Mouse (Mus musculus): ENCODE data around the gene Smg8.
A peak's percentile ranks its signal among the peaks of the same experiment; 100 is the strongest.
"Not testable (repeated sequence)": the region's sequence is repeated elsewhere in the genome, so short reads cannot be mapped to it uniquely, and the experiment has no call there.

The Smg8 gene

GRCm38 (mm10) chr11:87086290-87086984, at the start of gene Smg8:
TSS of gene Smg8 (minus strand) at chr11:87086774.
- peak; percentile 36 to 71 for DNase-seq (ENCODE audit: low spot score in 2 of 2)

DNA sequence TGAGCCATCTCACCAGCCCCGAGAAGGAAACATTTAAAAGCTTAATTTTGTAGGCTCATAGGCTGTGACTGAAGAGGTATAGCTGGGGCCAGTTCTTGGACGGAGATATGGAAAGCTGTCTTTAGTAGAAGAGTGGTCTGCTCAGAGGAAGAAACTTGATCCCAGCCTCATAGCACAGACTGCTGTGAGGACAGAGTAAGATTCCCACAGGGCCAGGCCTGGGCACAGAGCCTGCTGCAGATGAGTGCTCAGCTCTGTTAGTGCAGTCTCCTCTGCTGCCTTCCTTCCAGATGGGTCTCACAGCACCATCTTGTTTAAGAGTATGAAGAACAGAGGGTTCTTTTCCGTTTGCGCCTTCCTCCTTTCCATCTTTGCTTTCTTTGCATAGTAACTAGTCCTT, 49.7 kb upstream of the Smg8 start:
- DNase-seq (ENCODE audit: low spot score in 2 of 2): no peak

DNA sequence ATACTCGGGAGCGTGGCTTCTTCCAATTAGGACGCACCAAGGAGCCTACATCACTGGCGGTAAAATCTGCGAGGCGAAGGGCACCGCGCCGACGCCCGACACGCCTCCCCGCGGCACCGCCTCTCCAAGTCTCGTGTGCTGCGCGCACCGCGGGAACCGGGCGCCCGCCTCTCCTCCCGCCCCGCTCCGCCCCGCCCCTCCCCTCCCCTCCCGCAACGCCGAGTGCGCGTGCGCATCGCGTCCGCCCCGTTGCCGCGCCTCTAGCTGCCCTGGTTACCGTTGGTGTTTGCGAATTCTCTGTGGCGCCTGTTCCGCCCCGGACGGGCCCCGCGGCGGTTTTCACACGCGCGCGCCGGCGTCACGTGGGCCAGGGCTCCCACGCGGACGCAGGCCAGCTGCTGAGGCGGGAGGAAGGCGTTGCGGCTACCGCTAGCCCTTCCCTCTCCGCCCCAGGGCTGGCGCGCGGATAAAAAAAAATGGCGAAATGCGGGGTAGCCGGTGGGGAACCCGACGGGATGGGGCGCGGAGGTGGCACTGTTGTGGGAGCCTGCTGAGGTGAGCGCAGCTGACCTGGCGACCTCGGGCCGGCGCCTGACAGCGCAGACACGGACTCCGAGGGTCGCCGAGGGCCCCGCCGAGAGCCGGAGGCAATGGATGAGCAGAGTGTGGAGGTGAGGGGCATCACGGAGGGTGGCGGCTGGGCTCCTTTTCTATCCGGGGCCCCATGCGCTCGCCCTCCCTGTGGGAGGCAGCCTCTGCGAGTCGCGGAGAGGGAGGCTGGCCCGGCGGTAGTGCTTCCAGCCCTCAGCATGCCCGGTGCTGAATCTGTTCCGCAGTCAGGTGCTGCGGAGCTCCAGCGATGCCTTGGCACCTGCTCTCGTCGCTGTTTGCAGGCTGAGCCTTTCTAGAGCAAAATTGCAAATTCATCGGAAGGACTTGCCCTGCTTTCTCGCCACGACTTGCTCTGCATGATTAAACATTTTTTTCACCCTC, 40.5 kb upstream of the Smg8 start, which contains the start of gene Trim37:
Gene Trim37, plus strand, starts transcription at position 254 of the 993 bp plus-strand sequence.
- peak; percentile 57 to 81 for DNase-seq (ENCODE audit: low spot score in 2 of 2)

- DNase-seq (ENCODE audit: low spot score in 2 of 2): no peak
These were observed 39.8 kb upstream of the Smg8 start for GRCm38 (mm10) chr11:87126281-87126823.

- no peak for DNase-seq (ENCODE audit: low spot score in 2 of 2)
These were observed 39.0 kb upstream of the Smg8 start for GRCm38 (mm10) chr11:87125562-87125961.

DNA sequence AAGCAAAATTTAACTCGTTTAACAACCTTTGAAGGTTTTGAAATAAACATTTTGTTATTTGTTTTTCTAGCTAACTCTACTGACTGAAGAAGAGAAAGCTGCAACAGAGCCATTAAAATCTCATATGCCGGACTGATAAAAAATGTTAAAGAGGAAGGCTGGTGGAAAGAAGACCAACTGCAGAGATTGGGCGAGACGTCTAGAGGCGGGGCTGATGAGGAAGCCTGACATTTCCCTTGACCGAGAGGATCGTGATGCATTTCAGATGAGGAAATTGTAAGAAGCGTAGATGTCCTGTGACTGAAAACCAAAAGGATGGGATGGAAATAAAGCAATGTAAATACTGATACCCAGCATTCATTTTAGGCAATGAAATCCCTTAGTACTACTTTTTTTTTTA, 35.3 kb upstream of the Smg8 start:
- no peak for DNase-seq (ENCODE audit: low spot score in 2 of 2)

DNA sequence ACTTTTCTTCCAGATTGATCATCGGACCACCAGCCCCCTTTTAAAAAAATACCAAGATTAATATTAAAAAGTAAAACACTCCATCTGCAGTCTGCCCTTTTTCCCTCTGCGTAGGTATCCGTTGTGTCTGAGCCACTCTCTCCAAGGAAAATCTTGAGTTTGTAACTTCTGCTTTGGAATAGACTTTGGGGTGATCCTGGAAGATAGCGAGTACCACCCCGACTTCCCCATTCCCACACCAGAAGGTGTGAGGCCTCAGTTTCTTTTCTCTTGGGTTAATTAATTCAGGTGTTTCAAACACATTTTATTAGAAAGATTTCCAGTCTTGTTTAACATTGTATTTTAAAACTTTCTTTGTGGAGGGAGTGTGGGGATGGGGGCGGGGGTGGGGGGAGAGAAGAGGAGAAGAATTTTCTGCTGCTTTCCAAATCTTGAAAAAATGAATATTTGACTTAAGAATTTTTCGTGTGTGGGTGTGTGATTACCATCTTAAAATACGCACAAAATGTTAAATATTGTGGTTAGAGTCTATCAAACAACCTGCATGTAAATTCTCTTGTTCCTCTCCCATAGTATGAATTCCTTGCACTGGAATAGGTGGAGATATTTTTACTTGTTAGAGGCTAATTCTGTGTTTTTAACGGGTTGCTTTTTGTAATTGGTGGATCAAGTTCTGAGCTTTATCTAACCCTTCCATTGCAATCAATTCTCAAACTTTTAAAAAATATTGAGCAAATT, 23.8 kb upstream of the Smg8 start:
- no peak for DNase-seq (ENCODE audit: low spot score in 2 of 2)

DNA sequence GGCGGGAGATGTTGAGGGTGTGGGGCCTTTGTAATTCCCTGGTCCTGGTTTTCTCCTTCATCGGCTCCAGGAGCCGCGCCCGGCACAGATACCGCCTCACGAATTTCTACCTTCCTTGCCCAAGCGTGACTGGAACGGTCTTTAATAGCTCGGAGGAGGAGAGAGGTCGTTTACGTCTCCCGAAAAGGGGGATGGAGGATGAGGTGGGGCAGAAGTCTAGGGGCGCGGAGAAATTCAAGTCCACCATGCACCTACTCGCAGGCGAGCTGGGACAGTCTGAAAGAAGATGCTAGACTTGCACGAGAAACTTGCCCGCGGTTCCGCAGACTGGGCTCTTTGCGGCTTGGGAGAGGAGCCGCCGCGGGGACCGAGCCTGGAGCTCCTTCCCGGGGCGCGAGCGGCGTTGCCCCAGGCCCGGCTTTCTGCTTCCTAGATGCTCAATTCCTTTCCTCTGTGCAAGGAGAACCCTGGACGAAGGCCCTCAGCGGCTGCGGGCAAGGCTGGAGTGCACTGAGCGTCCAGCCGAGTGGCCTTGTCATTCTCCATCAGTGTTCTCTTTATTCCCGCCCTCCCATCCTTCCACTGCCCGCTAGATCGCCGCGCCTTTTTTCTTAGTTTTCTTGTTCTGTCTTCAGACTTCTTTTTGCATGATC, 23.1 kb upstream of the Smg8 start:
- DNase-seq (ENCODE audit: low spot score in 2 of 2): peak in 1 of 2 experiments; percentile 29

DNA sequence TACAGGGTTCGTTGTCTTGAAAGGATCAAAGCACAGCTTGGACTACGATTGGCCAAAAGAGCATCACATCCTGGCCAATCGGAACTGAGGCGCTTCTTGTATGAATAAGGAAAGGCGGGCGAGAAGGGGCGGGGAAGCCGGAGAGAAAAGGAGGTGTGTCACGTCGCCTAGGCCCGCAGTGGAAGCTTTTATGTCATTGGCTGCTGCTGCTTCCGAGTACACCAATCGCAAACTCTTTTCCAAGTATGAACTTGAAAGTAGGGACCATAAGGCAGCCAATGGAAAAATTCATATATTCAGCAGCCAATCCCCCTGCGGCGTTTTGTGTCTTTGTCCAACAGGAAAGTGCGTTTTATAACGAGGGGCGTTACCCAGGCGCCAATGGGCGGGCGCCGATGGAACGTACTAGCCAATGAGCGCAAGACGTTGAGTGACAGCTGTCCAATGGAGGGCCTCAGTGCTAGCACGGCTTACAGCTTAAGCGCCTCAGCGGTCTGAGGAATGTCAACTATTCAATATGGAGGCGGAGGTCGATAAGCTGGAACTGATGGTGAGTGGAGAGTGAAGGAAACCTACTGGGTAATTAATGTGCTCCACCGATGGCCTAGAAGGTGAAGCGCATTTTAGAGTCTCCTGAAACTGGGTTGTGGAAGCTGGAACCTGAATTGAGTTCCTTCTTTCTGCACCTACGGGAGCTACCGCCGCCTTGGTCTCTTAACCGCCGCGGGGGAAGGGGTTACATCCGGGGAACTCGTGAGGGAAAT, 22.4 kb upstream of the Smg8 start, which contains the start of gene Ska2:
Gene Ska2, plus strand, starts transcription at position 480 of the 764 bp plus-strand sequence.
- peak; percentile 92 to 98 for DNase-seq (ENCODE audit: low spot score in 2 of 2)

- no peak for DNase-seq (ENCODE audit: low spot score in 2 of 2)
These were observed 21.8 kb upstream of the Smg8 start, which contains the start of gene Prr11 for GRCm38 (mm10) chr11:87108409-87108754. TSS of gene Prr11 (minus strand) at chr11:87108708.

DNA sequence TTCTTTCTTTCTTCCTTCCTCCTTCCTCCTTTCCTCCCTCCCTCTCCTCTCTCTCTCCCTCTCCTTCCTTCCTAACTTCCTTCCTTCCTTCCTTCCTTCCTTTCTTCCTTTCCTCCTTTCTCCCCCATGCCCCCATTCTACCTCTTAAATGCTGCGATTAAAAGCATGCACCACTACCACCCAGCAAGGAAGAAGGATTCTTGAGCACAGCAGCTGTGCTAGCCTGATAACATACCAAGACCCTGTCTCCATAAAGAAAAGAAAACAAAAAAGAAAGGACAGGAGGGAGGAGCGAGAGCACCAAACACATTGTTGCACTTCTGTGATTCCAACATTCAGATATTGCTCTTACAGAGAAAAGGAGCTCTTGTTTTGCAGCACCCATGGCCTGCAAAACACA, 568 bp upstream of the Smg8 start:
- no peak for DNase-seq (ENCODE audit: low spot score in 2 of 2)

- no peak for DNase-seq (ENCODE audit: low spot score in 2 of 2)
These were observed 1.1 kb downstream of the Smg8 start for GRCm38 (mm10) chr11:87085461-87085860.

DNA sequence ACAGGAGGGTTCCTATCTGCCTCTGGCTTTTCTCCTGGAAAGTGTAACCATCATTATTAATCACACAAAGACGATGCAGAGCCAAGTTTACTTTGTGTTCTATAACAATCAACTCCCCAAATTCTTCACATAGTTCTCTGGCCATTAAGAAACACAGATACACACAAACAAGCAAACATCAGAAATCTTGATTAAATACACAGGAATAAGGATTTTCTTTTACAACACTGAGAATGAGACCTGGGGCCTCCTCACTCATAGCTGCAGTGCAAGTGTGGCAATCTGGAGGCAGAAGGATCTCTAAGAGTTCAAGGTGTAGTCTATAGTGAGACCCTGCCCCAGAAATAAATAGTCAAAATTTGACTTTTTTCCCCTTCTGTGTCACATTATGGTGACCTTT, 2.9 kb downstream of the Smg8 start:
- no peak for DNase-seq (ENCODE audit: low spot score in 2 of 2)

GRCm38 (mm10) chr11:87073866-87074440, 12.6 kb downstream of the Smg8 start, which contains the start of gene Gdpd1:
TSS of gene Gdpd1 (minus strand) at chr11:87074062.
- peak; percentile 76 to 92 for DNase-seq (ENCODE audit: low spot score in 2 of 2)

DNA sequence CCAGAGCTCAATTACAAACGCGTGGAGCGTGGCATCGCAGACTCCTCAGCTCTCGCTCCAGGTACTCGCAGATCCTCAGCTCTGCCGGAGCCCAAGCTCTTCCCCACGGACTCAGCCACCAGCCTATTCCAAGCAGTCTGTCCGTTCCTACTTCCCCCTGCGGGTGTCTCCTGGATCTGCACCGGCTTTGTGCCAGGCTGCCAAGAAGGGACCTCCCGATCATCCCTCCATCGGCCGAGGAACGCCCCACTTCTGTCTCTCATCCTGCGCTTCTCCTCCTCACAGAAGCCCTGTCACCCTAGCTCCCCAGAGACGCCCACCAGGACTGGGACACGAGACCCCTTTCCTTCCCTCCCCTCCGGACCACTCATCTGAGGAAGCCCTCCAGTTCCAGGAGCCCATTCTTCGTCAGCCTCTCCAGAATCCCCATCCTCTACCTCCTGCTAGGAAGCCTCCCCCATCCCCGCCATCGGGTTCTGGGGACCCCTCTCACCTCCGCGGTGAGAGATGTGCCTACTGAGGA, 13.2 kb downstream of the Smg8 start:
- DNase-seq (ENCODE audit: low spot score in 2 of 2): peak; percentile 40 to 72

DNA sequence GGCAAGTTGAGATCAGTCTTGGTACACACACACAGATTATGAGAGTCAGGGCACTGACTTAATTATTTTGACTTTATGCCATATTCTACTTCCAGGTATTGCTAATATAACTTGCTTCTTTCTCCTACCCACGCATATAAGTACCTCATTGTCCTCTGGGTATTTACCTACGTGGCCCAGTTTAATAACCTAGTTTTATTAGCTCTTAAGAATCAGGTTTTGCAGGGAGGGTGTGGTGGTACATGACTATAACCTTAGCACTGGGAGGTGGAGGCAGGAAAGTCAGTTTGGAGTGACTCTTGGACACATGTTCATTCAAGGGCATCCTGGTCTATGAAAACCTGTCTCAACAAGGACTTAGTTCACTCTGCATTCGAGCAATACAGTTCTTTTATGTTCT, 24.5 kb downstream of the Smg8 start:
- no peak for DNase-seq (ENCODE audit: low spot score in 2 of 2)

GRCm38 (mm10) chr11:87060410-87060809, 26.2 kb downstream of the Smg8 start:
- no peak for DNase-seq (ENCODE audit: low spot score in 2 of 2)

DNA sequence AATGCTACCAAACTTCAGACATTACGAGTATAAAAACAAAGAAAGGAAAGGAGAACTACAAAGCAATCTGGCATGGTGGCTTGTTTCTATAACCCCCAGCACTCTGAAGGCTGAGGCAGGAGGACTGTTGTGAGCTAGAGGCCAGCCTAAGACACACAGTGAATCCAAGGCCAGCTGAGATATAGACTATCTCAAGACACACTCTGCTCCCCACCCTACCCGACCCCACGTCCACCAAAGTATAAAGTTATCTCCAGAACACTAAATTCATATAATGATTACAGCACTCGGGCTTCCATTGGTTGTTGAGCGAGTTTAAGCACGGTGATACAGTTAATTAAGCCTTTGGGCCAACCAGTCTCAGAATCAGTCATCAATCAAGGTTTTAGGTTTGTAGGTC, 30.3 kb downstream of the Smg8 start:
- no peak for DNase-seq (ENCODE audit: low spot score in 2 of 2)

DNA sequence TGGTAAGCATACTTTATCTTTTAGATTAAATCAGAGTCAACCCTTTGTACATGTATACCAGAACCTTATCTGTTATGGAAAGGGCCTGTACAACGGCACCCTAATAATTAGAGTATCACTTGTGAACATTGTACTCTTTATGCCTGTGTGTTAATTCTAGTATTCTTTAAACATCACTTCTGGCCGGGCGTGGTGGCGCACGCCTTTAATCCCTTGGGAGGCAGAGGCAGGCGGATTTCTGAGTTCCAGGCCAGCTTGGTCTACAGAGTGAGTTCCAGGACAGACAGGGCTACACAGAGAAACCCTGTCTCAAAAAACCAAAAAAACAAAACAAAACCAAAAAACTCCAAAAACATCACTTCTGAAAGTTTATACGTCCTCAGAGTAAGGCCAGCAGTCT, 37.7 kb downstream of the Smg8 start:
- DNase-seq (ENCODE audit: low spot score in 2 of 2): not testable (repeated sequence)

- no peak for DNase-seq (ENCODE audit: low spot score in 2 of 2)
These were observed 39.6 kb downstream of the Smg8 start for GRCm38 (mm10) chr11:87046968-87047367.

All from cerebellum, postnatal 4 days (tissue).